Mouse (Mus musculus) thymus, postnatal 10 days (tissue): ENCODE measurements around the gene Mmp11.

Experiments used
- DNase-seq, 2 experiments: peaks; one replicate each; pipeline ENCODE4 v3.0.0; 2021; ENCODE audit warnings: low spot score in 2 of 2

Gene Mmp11

DNA sequence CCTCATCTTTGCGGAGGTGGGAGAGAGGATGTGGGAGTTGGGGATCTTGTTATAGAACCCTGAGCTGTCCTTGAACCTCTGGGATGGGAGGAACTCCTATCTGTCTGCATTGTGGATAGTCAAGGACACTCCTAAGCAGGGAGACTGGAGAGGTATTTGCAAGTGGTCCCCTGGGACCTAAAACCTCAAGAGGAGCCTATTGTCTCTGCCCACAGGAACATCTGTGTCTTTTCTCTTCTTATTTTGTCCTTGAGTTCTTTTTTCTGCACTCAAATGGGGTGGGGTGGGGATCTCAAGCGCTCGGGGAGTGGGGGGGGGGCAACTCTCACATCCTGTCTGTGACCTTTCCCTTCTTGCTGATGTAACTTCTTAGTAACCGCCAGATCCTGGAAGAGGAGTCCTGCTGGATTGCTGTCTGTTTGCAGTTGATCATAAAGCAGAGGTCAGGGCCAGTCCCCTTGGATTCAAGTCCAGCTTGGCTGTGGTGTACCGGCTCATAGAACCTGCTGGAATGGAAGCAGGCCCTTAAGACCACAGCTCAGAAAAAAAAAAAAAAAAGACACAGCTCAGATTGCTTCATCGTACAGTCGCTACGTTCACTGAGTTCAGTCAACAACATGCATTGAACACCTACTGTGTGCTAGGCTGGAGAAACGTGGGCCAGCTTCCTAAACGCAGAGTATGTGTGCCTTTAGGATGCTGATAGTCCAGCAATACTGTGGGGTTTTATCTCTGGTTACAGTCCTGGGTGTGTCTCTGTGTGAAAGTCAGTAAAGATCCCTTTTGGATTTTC lies 1.8 kb upstream of the Mmp11 start:
- DNase-seq = no peak

DNA sequence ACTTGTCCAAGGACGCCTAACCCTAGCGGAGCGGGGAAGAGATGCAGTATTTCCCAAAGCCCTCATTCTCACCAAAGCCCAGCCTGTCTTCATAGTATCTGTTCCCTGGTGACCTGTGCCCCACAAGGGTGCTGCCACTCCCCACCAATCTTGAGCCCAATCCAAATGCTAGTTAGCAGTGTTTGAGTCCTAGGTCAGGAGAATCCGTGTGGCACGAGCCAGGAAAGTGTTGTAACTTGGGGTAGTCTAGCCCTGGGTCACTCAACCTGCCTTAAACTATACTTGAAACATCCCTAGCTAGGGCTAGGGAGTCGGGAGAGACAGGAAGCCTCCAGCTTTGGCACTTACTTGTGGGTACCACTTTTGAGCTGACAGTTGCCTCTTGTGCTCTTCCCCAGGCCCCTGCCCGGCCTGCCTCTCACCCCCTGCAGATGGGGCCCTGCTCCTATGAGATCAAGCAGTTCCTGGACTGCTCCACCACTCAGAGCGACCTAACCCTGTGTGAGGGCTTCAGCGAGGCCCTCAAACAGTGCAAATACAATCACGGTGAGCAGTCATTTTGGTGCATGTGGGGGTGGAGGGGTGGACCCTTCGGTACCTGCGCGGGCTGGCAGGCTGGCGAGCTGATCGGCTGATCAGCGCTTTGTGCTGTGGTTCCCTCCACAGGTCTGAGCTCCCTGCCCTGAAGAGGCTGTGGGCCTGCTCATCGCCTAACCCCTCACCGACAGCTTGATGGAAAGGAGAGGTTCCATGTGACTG lies 792 bp upstream of the Mmp11 start:
- no peak for DNase-seq

DNA sequence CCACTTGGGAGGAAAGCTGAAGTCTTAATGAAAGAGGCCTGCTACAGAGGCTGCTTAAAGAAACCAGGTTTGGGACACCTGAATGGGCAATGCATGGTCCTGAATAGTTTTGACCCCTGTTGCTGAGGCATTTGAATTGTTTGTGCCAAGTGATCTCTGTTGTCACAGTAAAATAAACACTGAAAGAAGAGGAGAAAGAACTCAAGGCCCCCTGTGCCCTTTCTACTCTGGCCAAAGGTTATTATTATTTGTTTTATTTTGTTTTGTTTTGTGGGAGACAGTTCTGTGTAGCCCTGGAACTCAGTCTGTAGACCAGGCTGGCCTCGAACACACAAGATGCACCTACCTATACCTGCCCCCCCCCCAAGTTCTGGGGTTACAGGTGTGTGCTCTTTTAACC lies 1.3 kb downstream of the Mmp11 start:
- DNase-seq = no peak

DNA sequence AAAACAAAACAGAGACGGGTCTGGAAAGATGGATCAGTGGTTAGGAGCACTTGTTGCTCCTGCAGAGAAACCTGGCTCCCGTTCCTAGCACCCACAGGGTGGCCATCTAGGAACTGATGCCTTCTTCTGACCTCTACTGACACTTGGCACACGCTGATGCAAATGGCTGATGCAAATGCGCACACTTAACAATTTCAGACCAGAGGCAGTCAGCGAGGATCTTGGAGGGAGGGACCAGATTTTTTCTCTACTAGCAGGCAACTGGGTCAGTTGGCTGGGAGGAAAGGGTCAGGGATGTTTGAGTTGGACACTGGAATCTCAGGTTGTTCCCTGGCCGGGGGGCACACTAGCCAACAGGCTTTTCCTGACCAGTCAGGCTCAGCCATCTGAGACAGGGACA lies 3.4 kb downstream of the Mmp11 start, which contains the start of gene Chchd10:
Gene Chchd10 (plus strand): TSS at position 240 of the 400 bp plus-strand sequence.
- DNase-seq = no peak

GRCm38 (mm10) chr10:75932081-75932678 lies 4.1 kb downstream of the Mmp11 start:
- DNase-seq = peak in 1 of 2 experiments; percentile 31

- DNase-seq = no peak
Measured at GRCm38 (mm10) chr10:75931311-75931710, 5.0 kb downstream of the Mmp11 start.

DNA sequence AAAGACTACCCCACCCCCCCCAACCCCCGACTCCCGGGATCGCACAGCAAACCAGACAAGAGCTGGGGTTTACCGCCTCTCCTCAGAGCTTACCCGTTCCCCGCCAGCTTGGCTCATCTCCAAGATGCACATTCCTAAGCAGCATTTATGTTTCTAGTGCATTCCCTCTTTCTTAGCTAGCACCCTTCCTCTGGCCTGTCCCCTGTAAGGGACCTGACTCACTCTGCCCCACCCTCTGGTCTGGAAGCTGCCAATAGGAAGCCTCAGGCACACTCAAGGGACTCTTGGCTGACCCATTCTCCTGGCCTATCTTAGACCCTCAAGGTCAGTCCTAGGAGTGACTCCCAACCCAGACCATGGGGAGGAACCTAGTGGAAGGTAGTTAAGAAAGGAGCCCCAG lies 6.0 kb downstream of the Mmp11 start:
- DNase-seq = no peak

- peak in 1 of 2 experiments; percentile 27 for DNase-seq
Measured at GRCm38 (mm10) chr10:75926396-75926795, 9.9 kb downstream of the Mmp11 start.

- no peak for DNase-seq
Measured at GRCm38 (mm10) chr10:75924324-75924723, 12.0 kb downstream of the Mmp11 start.

DNA sequence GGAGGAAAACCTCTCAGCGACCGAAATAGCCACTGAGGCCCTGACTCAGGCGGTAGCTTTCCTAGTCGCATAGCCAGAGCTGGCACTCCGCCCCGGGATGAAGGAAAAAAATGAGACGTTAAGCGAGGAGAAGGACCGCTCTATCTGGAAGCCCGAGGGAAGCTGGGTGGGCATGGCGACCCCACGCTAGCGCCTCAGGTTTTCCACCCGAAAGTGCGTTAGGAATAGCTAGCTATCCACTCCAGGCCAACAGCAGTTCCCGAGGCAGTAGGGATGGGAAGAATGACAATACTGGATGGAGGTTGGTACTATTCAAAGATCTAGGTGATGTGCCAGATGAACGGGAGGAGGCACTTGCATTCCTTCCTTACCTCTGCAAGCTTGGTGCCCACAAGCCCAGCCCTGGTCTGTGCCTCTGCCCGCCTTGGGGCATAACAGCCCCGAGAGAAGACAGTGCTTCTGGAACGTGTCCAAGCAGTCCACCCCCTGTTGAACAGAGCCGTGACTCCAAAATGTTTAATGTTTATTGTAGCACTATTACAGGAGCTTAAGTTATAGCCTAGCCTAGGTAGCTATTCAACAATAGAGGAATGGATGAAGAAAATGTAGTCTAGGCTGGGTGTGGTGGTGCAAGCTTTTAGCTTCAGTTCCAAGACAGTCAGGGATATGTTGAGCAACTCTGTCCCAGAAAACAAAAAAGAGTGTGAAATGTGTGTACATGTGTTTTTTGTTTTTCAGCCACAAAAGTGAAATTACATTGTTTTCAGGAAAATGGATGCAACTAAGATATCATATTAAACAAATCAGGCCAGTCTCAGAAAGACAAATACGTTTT lies 14.4 kb downstream of the Mmp11 start:
- DNase-seq = peak in 1 of 2 experiments; percentile 16

DNA sequence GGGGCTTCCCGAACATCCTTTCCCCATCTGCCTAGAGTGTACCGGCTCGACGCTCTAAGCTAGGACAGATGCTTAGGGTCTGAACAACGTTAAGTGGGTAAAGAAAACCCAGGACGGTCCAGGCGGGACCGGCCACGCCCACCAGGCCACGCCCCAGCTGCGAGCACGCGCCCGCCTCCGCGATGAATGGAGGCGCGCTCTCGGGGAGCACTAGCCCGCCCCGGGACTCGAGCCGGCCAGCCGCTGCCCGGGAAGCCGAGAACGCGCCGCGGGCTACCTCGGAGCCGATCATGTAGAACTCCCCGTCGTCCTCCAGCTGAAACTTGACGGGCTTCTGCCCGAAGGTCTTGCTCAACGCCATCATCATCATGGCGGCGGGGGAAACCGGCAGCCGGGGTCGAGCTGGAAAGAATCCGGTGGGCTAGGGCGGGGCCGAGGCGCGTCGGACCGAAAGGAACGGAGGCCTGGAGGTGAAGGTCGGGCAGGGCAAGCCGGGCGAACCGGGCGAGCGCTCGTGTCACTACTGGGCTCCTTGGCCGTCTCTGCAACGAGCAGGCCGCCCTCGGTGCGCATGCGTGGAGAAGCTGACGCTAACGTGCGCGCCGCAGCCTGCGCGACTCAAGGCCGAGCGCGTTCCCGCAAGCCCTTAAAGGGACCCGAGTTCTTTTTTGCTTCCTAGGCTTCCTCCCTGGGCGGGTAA lies 15.1 kb downstream of the Mmp11 start, which contains the start of gene Smarcb1:
Gene Smarcb1 (minus strand): TSS at position 592 of the 700 bp plus-strand sequence.
- peak; percentile 87 to 92 for DNase-seq

DNA sequence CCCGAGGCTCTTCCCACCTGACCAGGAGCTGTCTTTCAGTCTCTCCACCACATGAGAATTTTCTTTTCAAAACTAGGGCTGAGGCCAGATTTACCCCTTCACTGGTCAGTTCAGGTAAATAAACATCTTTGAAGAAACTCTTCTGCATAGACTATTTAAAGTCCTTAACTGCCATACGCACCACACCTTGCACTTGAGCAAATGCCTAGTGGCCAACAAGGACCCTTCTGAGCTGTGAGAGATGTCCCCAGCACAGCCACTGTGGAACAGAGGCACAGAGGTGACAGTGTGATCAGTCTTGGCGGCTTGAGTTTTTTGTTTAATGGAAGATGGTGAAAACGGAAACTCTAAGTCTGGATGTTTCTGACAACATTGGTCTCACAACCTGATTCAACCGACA lies 17.3 kb downstream of the Mmp11 start:
- no peak for DNase-seq

- DNase-seq = no peak
Measured at GRCm38 (mm10) chr10:75916840-75917239, 19.5 kb downstream of the Mmp11 start.

DNA sequence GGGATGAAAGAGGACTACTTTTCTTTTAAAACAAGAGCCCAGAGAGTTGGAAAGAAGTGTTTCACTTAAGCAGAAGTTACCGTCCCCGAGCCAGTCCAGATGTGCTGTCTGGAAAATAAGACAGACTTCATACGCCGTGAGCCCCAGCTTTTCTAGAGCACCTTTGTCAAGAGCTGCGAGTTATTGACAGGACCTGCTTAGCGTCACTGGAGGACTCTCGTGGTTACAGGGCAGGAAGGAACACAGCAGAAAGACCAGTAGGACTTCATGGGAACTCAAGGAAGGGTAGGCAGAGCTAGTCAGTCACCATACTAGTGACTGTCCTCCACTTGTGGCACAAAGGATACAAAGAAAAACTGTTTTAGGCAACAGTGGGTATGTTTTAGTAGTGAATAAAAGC lies 20.7 kb downstream of the Mmp11 start:
- DNase-seq = no peak

DNA sequence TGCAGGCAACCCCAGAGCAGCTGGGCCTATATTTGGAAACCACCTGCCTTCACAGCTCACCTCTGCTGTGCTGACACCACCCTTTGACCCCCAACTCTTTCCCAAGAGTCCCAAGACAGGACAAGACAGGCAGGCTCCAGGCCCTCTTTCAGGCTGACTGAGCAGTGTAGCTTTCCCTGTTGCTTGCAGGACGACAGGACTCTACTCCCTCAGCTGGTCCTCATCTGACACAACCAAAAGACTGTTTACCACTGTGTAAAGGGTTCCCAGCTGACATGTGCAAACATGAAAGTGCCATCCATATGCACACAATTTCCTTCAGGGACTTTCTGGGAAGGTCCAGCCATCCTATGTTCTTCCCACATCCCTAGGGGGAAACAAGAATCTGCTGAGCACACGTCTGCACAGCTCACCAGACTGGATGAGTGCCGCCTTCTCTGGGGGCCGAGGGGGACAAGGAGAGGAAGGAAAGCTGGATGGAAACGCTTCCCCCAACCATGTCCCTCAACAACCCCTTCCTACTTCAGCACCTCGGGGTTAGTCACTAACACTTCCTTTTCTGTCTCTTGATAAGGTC lies 23.2 kb downstream of the Mmp11 start:
- DNase-seq = no peak

DNA sequence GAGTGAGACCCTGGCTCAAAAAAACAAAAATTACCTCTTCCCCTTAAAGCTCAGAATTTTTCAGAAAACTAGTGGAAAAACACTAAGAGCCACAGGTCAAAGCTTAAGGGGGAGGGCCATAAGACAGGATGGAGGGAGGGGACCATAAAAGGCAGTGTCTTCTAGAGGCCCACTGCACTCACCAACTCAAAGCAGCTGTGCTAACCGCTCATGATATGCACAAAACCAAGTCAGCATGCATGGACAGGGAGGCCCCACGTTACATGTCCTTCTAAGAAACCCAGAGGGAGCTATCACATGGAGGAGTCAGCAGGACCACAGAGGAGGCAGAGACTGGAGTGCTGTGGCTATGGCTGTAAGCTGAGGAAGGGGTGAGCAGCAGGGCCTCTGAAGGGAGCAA lies 25.6 kb downstream of the Mmp11 start:
- DNase-seq = no peak

- no peak for DNase-seq
Measured at GRCm38 (mm10) chr10:75906882-75907281, 29.4 kb downstream of the Mmp11 start.

DNA sequence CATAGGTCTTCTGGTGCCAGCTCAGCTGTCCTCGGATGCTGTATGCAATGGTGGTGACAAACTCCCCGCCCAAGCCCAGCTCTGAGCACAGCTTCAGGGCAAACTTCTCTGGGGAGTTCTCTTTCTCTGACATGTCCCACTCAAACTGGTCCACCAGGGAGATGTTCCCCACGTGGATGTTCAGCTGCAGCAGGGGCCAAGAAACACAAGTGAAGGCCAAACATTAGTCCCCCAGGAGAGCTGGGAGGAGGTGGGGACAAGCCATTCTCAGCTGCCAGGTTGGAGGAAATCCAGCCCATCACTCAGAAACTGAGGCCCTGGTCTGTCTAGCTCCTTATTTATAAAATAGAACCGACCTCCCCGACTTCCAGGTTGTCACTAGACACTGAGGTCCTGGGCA lies 31.9 kb downstream of the Mmp11 start:
- DNase-seq = no peak

- DNase-seq = no peak
Measured at GRCm38 (mm10) chr10:75898846-75899245, 37.5 kb downstream of the Mmp11 start.

- DNase-seq = no peak
Measured at GRCm38 (mm10) chr10:75898039-75898564, 38.2 kb downstream of the Mmp11 start.
